Mouse (Mus musculus) natural killer cell, adult 2 months (primary cell): ENCODE results near the gene Pygm.

Experiments
- DNase-seq, 2 experiments: peaks; one replicate each; pipeline ENCODE4 v3.0.0; 2022; ENCODE audit warnings: low spot score in 2 of 2

Gene Pygm

DNA sequence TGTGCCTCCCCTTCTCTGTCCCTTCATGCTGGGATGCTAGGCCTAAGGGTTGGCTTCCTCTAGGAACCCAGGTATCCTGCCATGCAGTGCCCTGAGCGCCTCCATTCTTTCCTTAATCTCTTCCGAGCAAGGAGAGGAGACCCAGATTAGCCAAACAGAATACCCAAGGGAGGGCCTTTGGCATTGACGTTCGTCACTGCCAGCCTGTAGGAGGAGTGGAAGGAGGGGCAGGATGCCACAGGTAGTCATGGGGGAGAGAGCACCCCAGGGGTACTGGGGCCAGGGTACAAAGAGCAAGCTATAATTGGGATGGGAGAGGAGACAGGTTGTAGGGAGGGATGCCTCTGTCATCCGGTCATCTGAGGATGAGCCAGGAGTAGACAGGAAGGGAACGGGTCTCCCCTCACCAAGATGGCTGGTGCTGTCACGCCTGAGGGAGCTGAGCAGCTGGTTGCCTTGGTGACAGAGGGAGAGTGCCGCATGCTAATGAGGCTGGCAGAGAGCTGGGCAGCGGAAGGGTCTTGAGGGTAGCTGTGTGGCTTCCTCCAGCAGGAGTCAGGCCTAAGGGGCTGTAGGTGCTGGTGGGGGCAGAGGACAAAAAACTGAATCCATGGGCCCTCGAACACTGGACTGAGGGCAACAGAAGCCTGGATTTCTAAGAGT lies 61.7 kb downstream of the Pygm start:
- DNase-seq: no peak

DNA sequence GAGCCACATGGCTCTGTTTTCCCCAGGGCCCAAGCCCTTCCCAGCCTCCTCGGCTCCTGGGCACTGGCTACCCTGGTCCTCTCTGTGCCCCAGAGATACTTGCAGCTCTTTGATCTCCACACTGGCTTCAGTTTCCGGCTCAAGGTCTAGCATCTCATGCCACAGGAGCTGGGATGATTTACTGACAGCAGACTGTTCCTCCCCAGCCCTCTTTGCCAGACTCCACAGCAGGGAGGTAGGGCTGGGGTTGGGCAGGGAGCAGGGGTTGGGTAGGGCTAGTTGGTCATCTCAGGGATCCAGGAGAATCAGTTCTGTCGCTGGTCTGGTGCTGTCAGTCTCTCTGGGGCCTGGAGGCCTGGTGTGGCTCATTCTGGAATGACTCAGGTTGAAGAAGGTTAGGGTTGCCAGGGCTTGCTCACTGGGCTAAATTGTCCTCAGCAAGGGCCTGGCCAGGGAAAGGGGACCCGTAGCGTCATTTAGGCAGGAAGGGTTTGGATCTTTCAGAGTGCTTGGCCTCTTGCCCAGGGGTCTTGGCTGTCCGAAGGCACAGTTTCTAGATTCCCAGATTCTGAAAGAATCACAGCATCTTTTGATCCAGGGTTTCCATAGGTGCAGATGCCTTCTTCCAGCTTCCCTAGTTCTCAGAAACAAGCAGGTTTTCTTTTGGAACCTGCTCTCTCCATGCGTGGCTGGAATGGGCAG lies 62.7 kb downstream of the Pygm start:
- DNase-seq: no peak
